Mouse (Mus musculus): Measurements from ENCODE around the gene Sergef.

- TF ChIP-seq CTCF (IDR thresholded peaks at IDR 0.05; ENCODE audit: extremely low read depth, insufficient read length, insufficient replicate concordance, low read depth, low read length) (no peak), POLR2A (IDR thresholded peaks at IDR 0.05; ENCODE audit: low read depth, low read length) (no peak)
Measured at GRCm38 (mm10) chr7:46554003-46554402, 85.6 kb downstream of the Sergef start.

Data from small intestine, adult 2 months (tissue).